Mouse (Mus musculus): ENCODE measurements around the gene Noc4l.

Gene Noc4l

DNA sequence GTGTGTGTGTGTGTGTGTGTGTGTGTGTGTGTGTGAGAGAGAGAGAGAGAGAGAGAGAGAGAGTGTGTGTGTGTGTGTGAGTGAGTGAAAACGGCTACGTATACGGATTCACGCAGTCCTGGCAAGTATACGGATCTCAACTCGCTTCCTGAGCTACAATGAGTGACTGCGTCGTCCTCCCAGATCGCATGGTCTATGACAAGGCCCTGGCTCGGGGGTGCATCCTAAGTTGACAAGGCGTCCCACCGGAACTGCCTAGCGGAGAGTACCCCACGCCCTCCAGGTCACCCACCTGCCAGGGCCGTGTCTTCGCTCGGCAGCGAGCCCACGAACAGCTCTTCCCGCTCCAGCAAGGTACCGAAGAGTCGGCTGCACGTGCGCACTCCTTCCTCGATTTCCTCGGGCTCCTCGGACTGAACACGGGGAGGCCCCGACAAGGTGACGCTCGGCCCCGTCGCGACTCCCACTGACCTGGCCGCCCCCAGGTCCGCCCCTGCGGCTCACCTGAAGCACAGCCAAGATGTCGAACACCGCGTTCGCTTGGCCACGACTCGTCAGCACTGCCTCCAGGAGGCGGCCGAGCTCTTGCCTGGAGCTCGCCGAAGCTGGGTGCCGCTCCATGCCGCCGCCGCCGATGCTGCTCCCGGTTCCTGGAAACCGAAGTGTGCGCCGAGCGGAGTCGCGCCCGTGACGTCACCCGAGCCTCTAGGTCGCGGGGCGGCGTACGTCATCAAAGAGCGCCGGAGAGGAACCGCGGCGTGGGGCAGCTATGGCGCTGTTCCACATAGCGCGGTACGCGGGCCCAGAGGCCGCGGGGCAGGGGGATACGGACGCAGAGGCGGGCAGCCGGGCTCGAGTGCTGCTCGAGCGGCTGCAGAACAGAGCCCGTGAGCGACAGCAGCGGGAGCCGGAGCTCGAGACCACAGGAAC lies at the start of gene Noc4l, which contains the start of gene Ddx51:
Gene Noc4l, minus strand, starts transcription at position 699 of the 930 bp plus-strand sequence.
Gene Ddx51, plus strand, starts transcription at position 733 of the 930 bp plus-strand sequence.
- DNase-seq (ENCODE audit: low spot score) = peak; percentile 92

DNA sequence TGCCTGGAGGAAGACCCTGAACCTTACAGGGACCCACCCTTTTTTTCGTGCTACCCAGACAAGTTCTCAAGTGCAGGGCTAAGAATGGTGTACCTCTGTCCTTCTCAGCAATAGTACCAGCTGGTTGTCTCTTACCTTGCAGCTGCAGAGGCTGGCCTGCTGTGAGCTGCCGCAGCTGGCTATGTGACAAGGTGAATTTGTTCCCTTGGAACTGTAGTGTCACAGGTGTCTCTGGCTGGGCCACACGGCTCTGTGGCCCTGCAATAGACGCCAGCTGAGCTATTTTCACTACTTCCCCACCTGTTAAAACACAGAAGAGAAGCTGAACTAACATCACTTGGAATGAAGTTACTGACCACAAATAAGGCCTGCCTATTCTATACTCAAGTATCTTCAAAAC lies 45.4 kb upstream of the Noc4l start:
- no peak for DNase-seq (ENCODE audit: low spot score)

DNA sequence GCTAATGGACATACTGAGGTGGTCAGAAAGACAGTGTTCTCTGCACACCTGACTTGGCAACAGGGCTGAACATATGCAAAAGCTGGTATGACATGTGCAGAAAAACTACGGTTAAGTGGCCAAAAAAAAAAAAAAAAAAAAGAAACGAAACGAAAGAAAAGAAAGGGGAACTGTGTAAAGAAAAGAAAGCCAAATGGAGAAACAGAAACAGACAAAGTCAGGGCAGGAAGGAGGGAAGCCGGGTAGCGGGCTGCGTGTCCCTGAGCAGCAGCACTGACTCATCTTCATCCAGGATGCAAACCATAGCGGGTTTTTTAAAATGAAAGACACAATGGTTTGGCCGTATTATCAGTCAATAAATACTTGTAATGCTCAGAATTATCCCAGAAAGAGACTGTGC lies 28.8 kb upstream of the Noc4l start:
- no peak for DNase-seq (ENCODE audit: low spot score)

DNA sequence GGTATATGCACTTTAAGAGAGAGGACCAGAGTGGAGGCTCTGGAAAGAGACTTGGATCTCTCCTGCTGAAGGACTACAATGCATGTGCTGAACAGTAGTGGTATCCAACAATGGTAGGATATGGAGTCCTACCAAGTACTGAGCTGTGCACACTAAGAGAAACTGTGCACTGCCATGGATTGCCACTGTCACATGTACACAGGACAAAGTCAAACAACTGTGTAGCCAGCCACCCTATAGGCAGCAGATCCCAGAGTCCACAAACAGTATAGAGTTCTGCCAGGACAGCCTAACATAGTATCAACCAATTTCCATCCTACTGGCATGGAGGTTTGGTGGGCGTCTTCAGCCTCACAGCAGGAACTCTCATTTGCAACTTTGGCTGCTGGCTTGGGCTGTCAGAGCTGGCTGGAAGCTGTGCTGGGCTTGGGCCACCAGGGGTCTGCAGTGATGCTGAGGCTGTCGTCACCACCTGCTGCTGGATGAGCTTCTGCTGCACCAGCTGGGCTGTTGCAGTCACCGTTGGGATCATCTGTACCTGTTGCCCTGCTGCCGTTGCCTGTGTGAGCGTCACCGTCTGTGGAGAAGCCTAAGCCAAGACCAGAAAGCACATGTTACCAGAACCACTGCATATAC lies 12.4 kb upstream of the Noc4l start:
- DNase-seq (ENCODE audit: low spot score) = no peak

DNA sequence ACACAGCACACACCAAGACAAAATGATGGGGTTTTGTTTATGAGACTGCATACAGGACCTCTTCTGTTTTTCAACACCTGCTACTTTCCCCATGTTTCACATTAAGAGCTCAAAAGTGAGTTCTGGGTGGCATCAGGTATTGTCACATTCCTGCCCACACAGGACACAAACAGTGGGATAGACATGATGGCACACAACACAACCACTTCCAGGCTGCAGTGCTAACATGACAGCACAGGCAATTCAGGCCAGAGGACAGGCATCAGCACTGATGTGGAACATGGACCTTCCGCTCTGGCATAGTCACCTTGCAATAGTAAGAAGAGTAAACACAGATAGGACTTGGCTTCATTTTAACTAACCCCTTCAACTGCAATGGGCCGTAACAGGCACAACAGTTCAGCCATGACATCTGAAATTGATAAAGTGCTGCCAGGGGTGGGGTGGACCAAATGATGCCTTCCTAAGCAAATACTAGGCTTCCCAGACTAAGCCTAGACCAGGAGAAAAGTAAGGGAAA lies 11.6 kb upstream of the Noc4l start:
- DNase-seq (ENCODE audit: low spot score) = no peak

DNA sequence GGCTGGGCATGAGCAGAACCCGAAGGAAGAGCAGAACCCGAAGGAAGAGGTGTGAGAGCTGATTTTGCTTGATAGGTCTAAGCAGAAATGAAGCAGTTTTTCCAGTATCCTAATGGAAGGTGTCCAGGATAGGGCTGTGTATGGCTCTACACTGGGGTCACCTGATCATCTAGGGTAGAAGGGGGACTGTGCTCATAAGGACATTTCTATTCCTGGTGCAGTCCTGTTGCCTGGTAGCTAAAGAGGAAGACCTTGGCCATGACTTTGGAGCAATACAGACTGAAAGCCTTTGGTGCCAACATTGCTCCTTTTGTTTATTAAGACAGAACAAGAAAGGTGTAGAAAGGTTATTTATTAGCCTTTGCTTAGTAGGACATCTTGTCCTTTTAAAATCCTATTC lies 10.8 kb upstream of the Noc4l start:
- DNase-seq (ENCODE audit: low spot score) = no peak

DNA sequence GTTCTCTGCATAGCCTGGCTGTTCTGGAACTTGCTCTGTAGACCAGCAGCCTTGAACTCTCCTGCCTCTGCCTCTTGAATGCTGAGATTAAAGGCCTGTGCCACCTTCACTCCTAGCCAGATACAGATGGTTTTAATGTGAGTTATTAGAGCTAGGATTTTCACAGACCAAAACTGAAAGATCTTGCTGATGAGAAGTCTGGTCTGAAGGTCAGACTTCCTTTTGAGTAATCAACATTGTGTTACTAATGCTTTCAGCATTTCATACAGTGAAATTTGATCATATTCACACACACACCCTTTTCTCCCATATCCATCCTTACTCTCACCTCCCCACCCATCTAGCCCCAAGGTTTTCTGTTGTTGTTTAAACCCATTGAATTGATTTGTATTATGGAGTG lies 6.5 kb upstream of the Noc4l start:
- no peak for DNase-seq (ENCODE audit: low spot score)

DNA sequence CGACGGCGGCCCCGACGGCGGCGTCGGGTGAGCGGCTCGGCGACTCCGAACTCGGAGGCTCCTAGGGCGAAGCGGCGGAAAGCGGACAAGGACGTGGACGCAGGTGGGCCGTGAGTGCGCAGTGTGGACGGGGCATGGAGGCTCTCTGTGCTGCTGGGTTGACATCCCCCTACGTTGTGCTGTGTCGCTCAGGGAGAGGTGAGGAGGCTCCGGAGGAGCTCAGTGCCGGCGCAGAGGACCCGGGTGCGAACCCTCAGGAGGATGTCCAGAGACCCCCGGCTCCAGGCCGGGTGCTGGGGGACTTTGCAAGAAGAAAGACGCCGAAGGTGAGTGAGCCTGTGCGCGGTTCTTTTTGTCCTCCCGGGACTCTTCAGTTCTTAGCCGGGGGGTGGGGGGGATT lies 469 bp upstream of the Noc4l start:
- DNase-seq (ENCODE audit: low spot score) = no peak

DNA sequence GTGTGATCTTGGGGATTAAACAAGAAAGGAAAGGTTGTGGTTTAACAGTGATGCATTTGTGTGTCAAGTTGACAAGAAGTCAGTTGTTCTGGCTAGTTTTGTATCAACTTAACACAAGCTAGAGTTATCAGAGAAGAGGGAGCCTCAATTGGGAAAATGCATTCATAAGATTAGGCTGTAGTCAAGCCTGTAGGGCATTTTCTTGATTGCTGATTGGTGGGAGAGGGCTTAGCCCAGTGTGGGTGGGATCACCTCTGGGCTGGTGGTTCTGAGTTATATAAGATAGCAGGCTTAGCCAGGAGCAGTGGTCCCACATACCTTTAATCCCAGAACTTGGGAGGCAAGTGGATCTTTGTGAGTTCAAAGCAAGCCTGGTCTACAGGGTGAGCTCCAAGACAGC lies 6.8 kb downstream of the Noc4l start:
- DNase-seq (ENCODE audit: low spot score) = no peak

DNA sequence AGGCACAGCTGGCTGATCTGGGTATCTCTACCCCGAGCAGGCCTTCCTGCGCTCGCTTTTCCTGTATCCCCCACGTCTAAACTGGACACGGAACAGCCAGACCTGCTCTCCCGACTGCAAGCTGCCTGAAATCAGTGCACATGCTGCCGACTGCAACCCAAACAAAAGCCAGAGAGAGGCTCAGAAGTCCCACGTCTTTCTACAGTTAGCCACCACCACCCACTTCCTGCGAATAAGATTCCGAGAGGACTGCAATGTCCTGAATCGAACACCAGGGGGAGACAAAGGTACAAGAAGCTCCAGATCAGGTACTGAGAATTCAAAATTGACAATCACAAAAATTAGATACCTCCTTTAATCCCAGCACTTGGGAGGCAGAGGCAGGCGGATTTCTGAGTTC lies 13.8 kb downstream of the Noc4l start:
- DNase-seq (ENCODE audit: low spot score) = no peak

DNA sequence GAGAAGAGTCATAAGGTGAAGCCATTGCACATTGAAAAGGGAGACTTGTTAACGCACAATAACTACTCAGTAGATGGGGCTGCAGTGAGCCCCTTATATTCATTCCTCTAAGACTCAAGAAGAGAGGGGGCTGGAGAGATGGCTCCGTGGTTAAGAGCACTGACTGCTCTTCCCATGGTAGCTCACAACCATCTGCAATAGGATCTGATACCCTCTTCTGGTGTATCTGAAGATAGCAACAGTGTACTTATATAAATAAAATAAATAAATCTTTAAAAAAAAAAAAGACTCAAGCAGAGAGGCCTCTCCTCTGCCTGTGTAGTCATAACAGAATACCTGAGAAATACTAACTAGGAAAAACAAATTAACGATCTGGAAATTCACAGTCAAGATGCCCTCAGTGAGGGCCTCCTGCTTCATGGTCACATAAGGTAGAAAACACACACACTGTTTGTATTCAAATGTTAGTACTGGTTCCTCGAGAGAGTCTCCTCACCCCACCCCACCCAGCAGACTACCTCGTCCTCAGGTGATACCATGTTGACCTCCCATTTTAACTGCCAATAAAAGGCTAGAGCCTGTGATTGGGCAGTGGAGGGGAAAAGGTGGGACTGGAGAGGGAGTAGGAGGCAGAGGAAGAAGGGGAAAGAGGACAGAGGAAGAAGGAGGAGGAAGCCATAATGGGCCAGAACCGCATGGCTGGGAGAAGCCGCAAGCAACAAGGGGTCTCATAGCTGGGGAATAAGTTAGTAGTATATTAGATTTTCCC lies 14.7 kb downstream of the Noc4l start:
- DNase-seq (ENCODE audit: low spot score) = no peak

DNA sequence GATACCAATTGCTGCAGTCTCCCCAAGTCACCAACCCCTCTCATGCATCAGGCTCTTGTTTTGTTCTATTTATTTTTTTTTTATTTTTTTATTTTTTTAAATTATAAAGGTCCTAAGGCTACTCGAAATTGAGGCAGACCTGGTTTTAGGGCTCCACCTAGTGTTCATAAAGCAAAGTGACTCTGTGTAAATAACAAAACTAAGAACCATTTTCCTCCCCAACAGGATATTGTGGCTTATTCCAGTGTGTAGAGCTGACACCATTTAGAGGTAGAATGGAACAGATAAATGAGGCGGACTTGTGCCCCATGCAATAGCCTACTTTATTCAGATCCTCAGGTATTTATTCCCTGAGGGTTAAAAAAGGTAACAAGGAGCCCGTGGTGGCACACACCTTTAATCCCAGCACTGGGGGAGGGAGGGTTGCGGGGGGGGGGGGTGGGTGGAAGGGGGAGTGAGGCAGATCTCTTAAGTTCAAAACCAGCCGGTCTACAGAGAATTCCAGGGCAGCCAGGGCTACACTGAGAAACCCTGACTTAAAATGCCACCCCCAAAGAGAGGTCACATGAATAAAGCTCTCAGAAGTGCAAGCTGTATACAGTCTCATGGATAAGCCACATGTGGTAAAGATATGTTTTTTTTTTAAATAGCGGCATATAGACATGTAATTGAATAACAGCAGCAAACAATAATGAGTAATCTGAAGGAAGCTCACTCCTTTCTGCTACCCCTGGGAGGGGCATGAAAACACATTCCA lies 17.1 kb downstream of the Noc4l start:
- DNase-seq (ENCODE audit: low spot score) = no peak

DNA sequence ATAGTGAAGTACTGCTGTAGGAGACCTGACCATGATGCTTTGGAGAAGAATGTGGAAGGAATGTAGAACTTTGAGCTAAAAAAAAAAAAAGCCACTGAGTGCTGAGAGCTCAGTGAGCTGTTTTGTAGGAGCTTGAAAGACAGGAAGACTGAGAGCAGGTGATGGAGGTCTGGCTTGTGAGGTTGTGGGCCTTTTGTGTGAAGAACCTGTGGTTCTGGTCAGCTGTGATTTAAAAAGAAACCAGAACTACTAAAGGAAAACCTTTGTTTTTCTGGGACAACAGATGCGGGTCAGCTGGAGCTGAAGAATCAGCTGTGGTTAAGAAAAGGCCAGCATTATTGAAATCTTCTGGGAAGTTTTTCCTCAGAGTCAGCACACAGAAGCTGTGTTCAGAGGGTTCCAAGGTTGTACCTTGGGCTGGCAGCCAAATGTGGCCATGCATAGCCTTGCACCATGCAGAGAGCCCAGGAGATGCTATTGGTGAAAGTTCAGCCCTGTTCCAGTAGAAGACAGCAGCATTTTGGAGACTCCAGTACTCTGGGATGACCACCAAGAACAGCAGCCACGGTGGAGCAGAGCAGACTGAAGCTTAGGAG lies 23.6 kb downstream of the Noc4l start:
- no peak for DNase-seq (ENCODE audit: low spot score)

DNA sequence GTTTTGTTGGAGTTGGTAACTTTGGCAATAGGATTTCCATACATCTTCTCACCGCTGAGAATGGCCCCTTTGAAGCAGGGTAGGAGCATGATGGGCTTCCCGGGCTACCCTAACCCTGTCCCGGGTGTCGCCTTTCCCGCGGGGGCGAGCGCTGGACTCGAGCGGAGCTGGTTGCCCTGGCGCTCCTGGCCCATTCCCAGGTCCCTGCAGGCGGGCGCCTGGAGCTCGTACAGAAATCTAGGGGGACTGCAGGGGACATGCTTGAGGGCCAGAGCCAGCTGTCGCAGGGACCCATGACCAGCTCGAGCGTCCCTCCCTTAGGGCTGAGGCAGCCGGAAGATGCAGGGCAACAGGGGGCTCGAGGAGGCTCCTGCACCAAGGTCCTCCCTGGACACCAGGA lies 25.1 kb downstream of the Noc4l start:
- no peak for DNase-seq (ENCODE audit: low spot score)

DNA sequence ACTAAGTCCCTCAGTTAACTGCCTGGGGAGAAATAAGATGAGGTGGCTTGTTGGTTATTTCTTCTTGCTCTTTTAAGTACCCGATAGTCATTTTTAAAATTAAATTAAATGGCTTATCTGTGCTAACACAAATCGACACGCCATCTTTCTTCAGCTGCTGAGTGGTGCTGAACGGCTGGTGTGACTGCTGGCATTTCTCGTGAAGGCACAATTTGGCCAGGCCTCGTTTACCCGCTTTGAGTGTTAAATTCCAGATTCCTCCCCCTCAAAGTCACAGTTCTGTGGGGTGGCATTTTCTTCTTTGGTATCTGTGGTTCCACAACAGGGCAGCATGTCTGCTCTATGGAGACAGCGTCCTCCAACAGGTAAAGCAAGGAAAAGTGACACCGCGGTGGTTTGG lies 25.9 kb downstream of the Noc4l start:
- DNase-seq (ENCODE audit: low spot score) = no peak

DNA sequence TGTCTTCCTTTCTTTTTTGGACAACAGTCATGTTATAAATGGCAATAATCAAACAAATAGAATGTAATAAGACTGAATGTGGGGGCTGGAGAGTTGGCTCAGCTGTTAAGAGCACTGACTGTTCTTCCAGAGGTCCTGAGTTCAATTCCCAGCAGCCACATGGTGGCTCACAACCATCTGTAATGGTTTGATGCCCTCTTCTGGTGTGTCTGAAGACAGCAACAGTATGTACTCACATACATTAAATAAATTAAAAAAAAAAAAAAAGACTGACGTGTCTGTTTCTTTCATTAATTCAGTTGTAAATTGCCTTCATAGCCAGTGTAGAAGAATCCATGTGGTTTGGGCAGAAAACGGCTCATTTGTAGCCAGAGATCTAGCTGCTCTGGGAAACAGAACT lies 28.9 kb downstream of the Noc4l start:
- DNase-seq (ENCODE audit: low spot score) = no peak

DNA sequence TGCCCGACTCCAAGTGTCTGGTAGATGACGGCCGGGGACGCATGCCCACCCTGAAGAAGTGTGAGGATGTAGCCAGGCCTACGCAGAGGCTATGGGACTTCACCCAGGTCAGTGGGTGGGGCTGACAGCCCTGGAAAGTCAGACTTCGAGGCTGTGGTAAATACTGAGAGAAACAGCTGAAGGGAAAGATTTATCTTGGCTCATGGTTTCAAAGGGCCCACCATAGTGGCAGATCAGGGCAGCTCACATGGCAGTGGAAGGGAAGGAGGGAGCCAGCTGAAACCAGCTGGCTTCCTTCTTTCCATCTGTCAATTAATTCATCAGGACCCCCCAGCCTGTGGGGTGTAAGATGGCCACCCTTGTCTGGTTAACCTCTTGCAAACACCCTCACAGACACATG lies 34.0 kb downstream of the Noc4l start:
- no peak for DNase-seq (ENCODE audit: low spot score)

DNA sequence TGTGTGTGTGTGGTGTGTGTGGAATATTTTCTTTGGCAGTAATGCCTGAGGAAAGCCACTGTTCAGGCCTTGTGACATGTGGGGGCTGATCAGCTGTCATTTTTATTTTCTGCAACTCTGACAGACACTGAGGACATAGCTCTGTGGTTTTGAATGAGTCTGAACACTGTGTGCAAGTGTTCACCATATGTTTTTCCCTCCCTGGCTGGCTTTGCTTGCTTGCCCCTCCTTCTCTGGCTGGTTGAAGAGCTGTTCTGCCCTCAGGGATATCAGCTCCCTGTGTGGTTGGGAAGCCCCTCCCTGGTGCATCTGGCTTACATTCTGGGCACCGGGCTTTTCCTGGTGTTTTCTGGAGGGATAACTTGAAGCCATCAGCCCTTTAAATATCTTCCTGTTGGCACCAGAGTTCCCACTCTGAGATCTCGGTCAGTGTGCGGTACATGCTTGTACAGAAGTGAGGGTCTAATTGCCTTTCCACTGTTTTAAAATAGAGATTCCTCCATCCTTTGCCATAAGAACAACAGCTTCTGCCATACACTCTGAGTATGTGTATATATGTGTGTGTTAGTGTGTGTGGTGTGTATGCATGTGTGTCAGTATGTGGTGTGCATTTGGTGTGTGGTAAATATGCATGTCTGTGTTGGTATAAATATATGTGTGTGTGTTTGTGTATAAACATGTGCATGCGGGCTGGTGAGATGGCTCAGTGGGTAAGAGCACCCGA lies 41.6 kb downstream of the Noc4l start:
- DNase-seq (ENCODE audit: low spot score) = no peak

DNA sequence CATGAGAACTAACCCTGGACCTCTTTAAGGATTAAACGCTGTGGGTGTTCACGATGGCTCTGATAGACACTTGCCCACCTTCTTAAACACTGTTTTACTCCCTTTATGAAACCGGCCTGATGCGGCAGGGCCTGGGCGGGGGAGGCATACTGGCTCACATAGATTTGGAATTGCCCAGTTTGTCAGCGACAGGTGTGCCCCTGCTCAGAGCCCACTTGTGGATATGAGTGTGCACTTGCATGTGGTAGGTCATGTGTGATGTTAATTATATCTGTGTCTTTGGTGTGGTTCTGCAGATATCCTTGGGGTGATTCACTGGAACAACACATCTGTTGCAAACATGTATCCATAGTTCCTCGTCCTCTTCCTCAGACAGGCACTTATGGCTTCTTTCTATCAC lies 42.7 kb downstream of the Noc4l start:
- no peak for DNase-seq (ENCODE audit: low spot score)

DNA sequence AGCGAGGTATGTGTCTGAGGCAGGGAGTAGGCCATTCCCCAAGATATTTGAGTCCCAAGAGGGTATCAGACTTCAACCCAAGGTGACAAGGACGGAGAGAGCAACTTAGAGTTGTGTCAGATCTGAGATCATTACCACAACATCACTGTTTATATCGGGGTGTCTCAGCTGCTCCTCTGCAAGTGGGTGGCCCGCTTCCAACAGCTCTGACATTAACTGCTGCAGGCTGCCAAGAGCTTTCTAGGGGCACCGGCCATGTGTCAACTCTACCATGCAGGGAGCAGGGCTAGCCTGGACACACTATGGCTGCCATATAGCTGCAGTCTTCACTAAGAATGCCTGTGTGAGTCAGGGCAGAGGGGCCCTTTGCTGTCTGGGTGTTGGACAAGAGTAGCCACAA lies 43.3 kb downstream of the Noc4l start:
- no peak for DNase-seq (ENCODE audit: low spot score)

DNA sequence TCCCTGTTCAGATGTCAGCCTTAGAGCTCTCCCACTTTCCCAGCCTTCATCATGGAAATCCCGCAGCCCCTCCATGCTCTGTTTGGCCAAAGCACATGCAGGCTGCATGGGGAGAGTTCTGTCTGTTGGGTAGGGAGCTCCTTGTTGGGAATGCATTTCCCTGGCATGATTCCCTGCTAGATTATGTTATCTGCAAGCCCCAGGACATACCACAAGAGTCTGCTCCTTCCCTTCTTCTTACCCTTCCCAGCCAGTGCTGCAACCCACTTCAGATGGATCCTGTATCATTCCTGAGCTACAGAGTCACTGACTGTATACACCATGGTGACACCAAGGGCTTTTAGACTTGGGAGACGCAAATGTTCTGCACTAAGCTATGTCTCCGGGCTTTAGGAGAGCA lies 43.8 kb downstream of the Noc4l start:
- DNase-seq (ENCODE audit: low spot score) = no peak
